Mouse (Mus musculus) kidney, postnatal 4 days (tissue): Measurements from ENCODE around the gene Cacna1d.

Experiments used
- DNase-seq, 2 experiments: peaks; one replicate each; pipeline ENCODE4 v3.0.0; 2021; ENCODE audit warnings: mixed read lengths in 2 of 2

Gene Cacna1d

DNA sequence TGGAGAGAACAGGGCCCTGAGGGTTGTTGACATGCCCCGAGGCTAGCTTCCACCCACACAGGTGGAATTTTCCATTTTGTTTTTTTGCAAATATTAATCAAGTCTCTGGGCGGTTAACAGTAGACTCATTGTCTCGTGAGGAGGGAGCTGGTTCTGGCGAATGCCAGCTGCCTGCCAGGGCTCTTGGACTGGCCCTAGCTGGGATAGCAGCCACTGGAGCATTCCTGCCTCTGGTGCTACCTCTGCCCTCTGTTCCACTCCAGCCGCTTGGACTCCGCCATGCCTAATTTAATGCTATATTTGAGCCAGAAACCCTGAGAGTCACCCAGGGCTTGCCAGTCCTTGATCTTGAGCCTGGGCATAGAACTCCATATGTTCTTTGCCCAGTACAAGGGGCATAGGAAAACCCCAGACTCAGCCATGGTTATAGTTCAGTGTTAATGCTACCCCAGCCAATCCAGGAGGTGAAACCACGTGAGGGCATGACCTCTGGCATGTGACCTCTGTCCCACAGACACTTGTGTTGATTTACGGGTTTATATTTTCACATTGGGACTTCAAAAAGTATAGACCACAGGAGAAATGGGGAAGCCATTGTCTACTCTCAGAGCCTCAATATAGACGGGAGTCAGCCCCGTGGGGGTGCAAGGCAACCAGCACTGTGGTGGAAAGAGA is 479.2 kb downstream of the Cacna1d start:
- peak; percentile 49 to 67 for DNase-seq

DNA sequence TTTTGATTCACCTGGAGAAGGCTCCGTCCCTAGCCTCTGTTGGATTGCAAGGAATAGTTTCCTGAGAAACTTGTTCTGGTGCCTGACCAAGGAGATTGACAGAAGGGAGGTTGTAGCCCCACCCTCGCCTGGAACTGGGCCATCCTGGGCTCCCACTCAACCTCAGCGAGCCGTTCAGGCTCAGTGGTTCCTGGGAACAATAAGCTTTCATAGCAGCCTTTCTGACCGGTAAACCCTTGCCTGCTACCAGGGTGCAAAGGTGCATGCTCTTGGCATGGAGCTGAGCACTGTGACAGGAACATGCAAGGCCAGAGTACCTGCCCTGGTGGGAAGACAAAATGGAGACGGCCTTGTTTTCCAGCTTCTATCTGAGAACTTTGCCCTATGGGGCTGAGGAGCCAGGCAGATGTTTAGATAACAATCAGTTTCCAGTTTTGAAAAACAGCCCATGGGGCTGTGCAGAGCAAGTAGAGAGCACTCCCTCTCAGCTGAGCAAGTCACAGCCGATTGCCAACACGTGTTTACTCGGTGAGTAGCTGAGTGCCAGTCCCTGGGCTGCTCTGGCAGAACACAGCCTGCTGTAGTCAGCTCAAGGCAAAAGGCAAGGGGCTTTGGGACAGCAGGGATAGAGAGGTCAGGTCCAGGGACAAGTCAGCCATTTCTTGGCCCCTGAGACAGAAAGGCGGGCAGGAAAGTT is 481.2 kb downstream of the Cacna1d start:
- DNase-seq = peak; percentile 81 to 87

GRCm38 (mm10) chr14:30008733-30009575 is 482.3 kb downstream of the Cacna1d start, which contains the start of the genes Il17rb and Chdh:
Il17rb (minus strand) TSS chr14:30008896.
Chdh (plus strand) TSS chr14:30009023.
- DNase-seq = peak; percentile 77 to 87

DNA sequence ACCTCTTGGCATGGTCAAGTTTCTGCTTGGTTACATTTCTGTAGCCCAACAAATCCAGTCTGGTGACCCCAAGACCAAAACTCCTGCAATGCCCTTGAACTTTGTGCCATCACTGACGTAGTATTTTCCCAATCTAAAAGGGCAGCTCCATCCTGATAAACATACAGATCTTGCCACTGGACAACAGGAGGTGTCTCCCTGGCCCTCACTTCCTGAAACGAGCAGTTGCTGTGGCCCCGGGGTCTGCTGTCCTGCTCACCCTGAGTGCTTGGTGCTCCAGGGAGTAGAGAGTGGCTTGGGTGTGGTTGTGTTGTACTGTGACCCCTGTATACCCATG is 491.8 kb downstream of the Cacna1d start:
- DNase-seq = no peak

DNA sequence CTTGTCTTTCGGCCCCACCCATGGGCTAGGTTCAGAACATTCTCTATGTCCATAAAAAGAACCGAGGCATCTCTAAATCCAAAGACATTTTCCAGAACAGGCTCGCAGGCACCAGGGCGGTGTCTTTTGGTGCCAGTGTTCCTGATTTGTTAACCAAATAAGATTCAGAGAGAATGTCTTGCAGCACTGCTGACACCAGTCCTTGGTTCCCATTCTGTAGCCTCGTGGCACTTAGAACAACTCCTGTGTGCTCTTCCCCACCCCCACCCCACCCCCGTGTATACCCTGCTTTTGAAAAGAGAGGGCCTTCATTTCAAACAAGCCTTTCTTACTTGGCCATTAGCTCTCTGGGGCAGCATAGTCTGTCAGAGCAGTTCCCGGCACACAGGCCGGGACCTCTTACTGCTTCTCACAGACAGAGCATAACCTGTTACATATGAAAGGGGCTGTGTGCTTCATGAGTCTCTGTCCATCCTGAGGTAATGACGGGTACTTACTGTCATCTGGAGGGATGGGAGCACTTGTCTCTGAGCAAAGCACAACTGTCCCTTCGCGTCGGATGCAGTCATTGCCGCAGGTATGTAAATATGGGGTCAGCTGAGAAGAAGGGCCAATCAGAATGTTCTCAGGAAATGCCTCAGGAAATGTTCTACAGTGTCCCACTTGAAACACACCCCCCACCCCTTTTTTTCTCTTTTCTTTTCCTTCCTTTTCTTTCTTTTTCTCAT is 492.3 kb downstream of the Cacna1d start:
- DNase-seq = no peak

GRCm38 (mm10) chr14:29997345-29997744 is 493.9 kb downstream of the Cacna1d start:
- DNase-seq = no peak

DNA sequence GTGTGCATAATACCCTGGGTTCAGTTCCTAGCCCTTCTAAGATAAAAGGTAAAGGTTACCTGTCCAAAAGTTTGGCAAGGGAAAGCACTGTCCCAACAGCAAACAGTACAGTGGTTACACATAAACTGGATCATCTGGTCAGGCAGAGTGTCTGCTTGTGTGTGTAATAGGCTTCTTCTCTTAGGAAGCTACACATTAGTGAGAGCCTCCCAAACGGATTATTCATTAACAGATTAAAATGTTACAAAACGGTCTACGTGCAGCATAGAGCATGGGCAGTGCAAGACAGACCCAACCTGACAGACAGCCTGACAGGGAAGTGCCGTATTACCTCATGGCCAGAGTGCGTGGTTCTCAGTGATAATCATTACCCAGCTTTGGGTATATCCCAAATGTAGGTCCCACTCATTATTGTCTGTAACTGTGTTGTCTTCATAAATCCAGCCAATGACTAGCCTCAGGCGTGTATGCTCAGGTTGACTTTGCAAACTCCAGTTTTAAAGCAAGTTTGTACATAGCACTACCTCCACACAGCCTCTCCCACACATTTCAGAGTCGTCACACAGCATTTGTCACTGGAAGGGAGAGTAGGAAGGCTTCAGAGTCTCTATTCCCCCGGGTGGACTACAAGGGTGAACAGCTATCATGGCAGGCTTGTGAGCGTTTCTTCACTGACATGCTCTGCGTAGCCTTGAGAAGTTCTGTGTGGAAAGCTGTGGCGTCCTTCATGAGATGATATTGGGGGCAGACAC is 495.1 kb downstream of the Cacna1d start:
- DNase-seq = peak in 1 of 2 experiments; percentile 39

GRCm38 (mm10) chr14:29994976-29995375 is 496.3 kb downstream of the Cacna1d start:
- DNase-seq = no peak
